Mouse (Mus musculus): Measurements from ENCODE around the gene Defa30. TPM values are rescaled to one million over a fixed set of nuclear protein-coding genes. Genes with fewer than 3 reads are reported as not detected.
"Not testable (repeated sequence)": the region's sequence is repeated elsewhere in the genome, so short reads cannot be mapped to it uniquely, and the experiment has no call there.

Gene Defa30
- polyA plus RNA-seq (2015; fragmentation: Nextera tagmentation; extraction: Ambion mirVana): not detected in 2 replicates

- not testable (repeated sequence) for H3K9ac ChIP-seq (replicated peaks); H3K9me3 ChIP-seq; H3K4me1 ChIP-seq (replicated peaks); H3K4me3 ChIP-seq (replicated peaks); H3K27me3 ChIP-seq; H3K36me3 ChIP-seq; ATAC-seq; H3K4me2 ChIP-seq (replicated peaks); H3K27ac ChIP-seq
- 57% methylated on average over 3 of the region's 3 CpGs for WGBS
Observed at GRCm38 (mm10) chr8:21134342-21134741, at the start of gene Defa30. Gene Defa30 (plus strand): TSS chr8:21134642.

- Histone ChIP-seq H3K27me3 (no peaks in the 10 kb centered on the region), H3K27ac (no peak overlapping the region), H3K9me3 (0 out of 2 replicates have a peak, but pooled peaks cover 9% of the 10 kb centered on the region), H3K4me2 (replicated peaks) (no peak overlapping the region), H3K4me3 (replicated peaks) (no peak overlapping the region), H3K4me1 (replicated peaks) (no peaks in the 10 kb centered on the region), H3K36me3 (no peaks in the 10 kb centered on the region), H3K9ac (replicated peaks) (no peak overlapping the region)
- no peak for ATAC-seq
- WGBS: 49% methylated on average over 4 of the region's 4 CpGs
Observed at GRCm38 (mm10) chr8:21093106-21093505, 41.3 kb upstream of the Defa30 start.

GRCm38 (mm10) chr8:21095950-21096349 lies 38.5 kb upstream of the Defa30 start, which contains the start of gene Gm14851:
Gene Gm14851 (minus strand): TSS chr8:21096050.
- not testable (repeated sequence) for H3K4me2 ChIP-seq (replicated peaks); H3K27ac ChIP-seq; ATAC-seq; H3K4me1 ChIP-seq (replicated peaks); H3K4me3 ChIP-seq (replicated peaks); H3K9ac ChIP-seq (replicated peaks); H3K36me3 ChIP-seq; H3K27me3 ChIP-seq
- peaks cover 20% of the 10 kb centered on the region; the same call in 1 of the 2 replicates for H3K9me3 ChIP-seq
- no CpG with 5 or more reads among the region's 2 CpGs for WGBS

GRCm38 (mm10) chr8:21161977-21162376 lies 27.5 kb downstream of the Defa30 start, which contains the start of gene Defa22:
Gene Defa22 (plus strand): TSS chr8:21162277.
- WGBS: no CpG with 5 or more reads among the region's 1 CpGs

More at GRCm38 (mm10) chr8:21161977-21162376, 27.5 kb downstream of the Defa30 start, which contains the start of gene Defa22:
- H3K4me3 ChIP-seq (replicated peaks); H3K36me3 ChIP-seq; H3K4me2 ChIP-seq (replicated peaks); H3K4me1 ChIP-seq (replicated peaks); H3K27ac ChIP-seq; H3K9ac ChIP-seq (replicated peaks); H3K27me3 ChIP-seq; ATAC-seq; H3K9me3 ChIP-seq: not testable (repeated sequence)

Other genes with a start within 250 kb of the Defa30 start
- not detected in 2 replicates for gene Defb33, start 242.0 kb upstream of the Defa30 start, polyA plus RNA-seq (2015; fragmentation: Nextera tagmentation; extraction: Ambion mirVana)
- gene Gm15056, start 232.0 kb upstream of the Defa30 start, polyA plus RNA-seq (2015; fragmentation: Nextera tagmentation; extraction: Ambion mirVana): not detected in 2 replicates
- not detected in 2 replicates for gene Gm6040, start 212.6 kb upstream of the Defa30 start, polyA plus RNA-seq (2015; fragmentation: Nextera tagmentation; extraction: Ambion mirVana)
- gene AY761185, start 189.9 kb upstream of the Defa30 start, polyA plus RNA-seq (2015; fragmentation: Nextera tagmentation; extraction: Ambion mirVana): not detected in 2 replicates
- gene Defa21, start 109.1 kb upstream of the Defa30 start, polyA plus RNA-seq (2015; fragmentation: Nextera tagmentation; extraction: Ambion mirVana): not detected in 2 replicates
- gene Defa23, start 79.6 kb upstream of the Defa30 start, polyA plus RNA-seq (2015; fragmentation: Nextera tagmentation; extraction: Ambion mirVana): not detected in 2 replicates
- not detected in 2 replicates for gene Defa35, start 69.6 kb upstream of the Defa30 start, polyA plus RNA-seq (2015; fragmentation: Nextera tagmentation; extraction: Ambion mirVana)
- gene Defa25, start 50.2 kb upstream of the Defa30 start, polyA plus RNA-seq (2015; fragmentation: Nextera tagmentation; extraction: Ambion mirVana): not detected in 2 replicates
- gene Gm14851, start 38.6 kb upstream of the Defa30 start, polyA plus RNA-seq (2015; fragmentation: Nextera tagmentation; extraction: Ambion mirVana): not detected in 2 replicates
- gene Defa22, start 27.6 kb downstream of the Defa30 start, polyA plus RNA-seq (2015; fragmentation: Nextera tagmentation; extraction: Ambion mirVana): not detected in 2 replicates
- not detected in 2 replicates for gene Defa31, start 57.0 kb downstream of the Defa30 start, polyA plus RNA-seq (2015; fragmentation: Nextera tagmentation; extraction: Ambion mirVana)
- gene Gm15293, start 66.9 kb downstream of the Defa30 start, polyA plus RNA-seq (2015; fragmentation: Nextera tagmentation; extraction: Ambion mirVana): not detected in 2 replicates
- gene Gm15292, start 115.1 kb downstream of the Defa30 start, polyA plus RNA-seq (2015; fragmentation: Nextera tagmentation; extraction: Ambion mirVana): not detected in 2 replicates
- not detected in 2 replicates for gene Defa27, start 180.9 kb downstream of the Defa30 start, polyA plus RNA-seq (2015; fragmentation: Nextera tagmentation; extraction: Ambion mirVana)
- gene Defa29, start 192.4 kb downstream of the Defa30 start, polyA plus RNA-seq (2015; fragmentation: Nextera tagmentation; extraction: Ambion mirVana): not detected in 2 replicates
- gene Defa2, start 243.9 kb downstream of the Defa30 start, polyA plus RNA-seq (2015; fragmentation: Nextera tagmentation; extraction: Ambion mirVana): not detected in 2 replicates

All from midbrain, embryonic 13.5 days (tissue).